Mouse (Mus musculus) myocyte (in vitro differentiated cells): ENCODE data around the gene Lbp. TPM values are rescaled to one million over a fixed set of nuclear protein-coding genes. Genes with fewer than 3 reads are reported as not detected.

ENCODE experiments used
- H3K27me3 ChIP-seq: one replicate; pipeline ENCODE4 v1.6.1; 2011; ENCODE audit not compliant: control insufficient read depth, insufficient read depth, insufficient read length
- H3K36me3 ChIP-seq: one replicate; pipeline ENCODE4 v1.6.1; 2011; ENCODE audit not compliant: control insufficient read depth, insufficient read depth
- H3K4me2 ChIP-seq: one replicate; pipeline ENCODE4 v1.6.1; 2011; ENCODE audit warnings: low read depth, control low read depth
- H3K4me3 ChIP-seq: one replicate; pipeline ENCODE4 v1.5.1; 2011; ENCODE audit warnings: mild to moderate bottlenecking, control low read depth, moderate library complexity
- H3K79me2 ChIP-seq: one replicate; pipeline ENCODE4 v1.6.1; 2011; ENCODE audit not compliant: control insufficient read depth, insufficient read depth
- H3ac ChIP-seq: one replicate; pipeline ENCODE4 v1.6.1; 2011; ENCODE audit not compliant: control insufficient read depth, insufficient read length
- CEBPB ChIP-seq: IDR thresholded peaks from 2 replicates; pipeline ENCODE4 v1.6.1; 2011; ENCODE audit warnings: mild to moderate bottlenecking, moderate library complexity; ENCODE audit not compliant: poor library complexity, insufficient read depth, severe bottlenecking
- E2F4 ChIP-seq: IDR thresholded peaks from one replicate; pipeline ENCODE4 v1.6.1; 2011; ENCODE audit warnings: mild to moderate bottlenecking, control low read depth, moderate library complexity; ENCODE audit not compliant: insufficient read depth
- MAX ChIP-seq: IDR thresholded peaks from one replicate; pipeline ENCODE4 v1.6.1; 2011; ENCODE audit warnings: low read depth, mild to moderate bottlenecking, control low read depth
- MYOD1 ChIP-seq, 3 experiments: IDR thresholded peaks; one replicate each; pipeline ENCODE4 v1.6.1; 2011; ENCODE audit warnings: control low read depth in 2 of 3, low read depth in 2 of 3, mild to moderate bottlenecking in 2 of 3, moderate library complexity in 1 of 3; ENCODE audit not compliant: insufficient read length in 2 of 3, control insufficient read depth in 1 of 3
- MYOG ChIP-seq, 3 experiments: IDR thresholded peaks; one replicate each; pipeline ENCODE4 v1.6.1; 2011; ENCODE audit warnings: control low read depth in 2 of 3, low read depth in 2 of 3, mild to moderate bottlenecking in 2 of 3; ENCODE audit not compliant: insufficient read length in 2 of 3, control insufficient read depth in 1 of 3, insufficient read depth in 1 of 3
- POLR2A ChIP-seq: IDR thresholded peaks from one replicate; pipeline ENCODE4 v1.6.1; 2011; ENCODE audit warnings: low read depth, mild to moderate bottlenecking, control low read depth, moderate library complexity; ENCODE audit not compliant: insufficient read length
- POLR2AphosphoS2 ChIP-seq: IDR thresholded peaks from one replicate; pipeline ENCODE4 v1.6.1; 2011; ENCODE audit warnings: low read depth, control low read depth; ENCODE audit not compliant: insufficient read length
- REST ChIP-seq: IDR thresholded peaks from one replicate; pipeline ENCODE4 v1.6.1; 2011; ENCODE audit warnings: mild to moderate bottlenecking, control low read depth, moderate library complexity; ENCODE audit not compliant: insufficient read depth, insufficient read length
- SRF ChIP-seq: IDR thresholded peaks from one replicate; pipeline ENCODE4 v1.6.1; 2011; ENCODE audit warnings: low read depth; ENCODE audit not compliant: control insufficient read depth, insufficient read length
- TCF12 ChIP-seq: IDR thresholded peaks from one replicate; pipeline ENCODE4 v1.6.1; 2011; ENCODE audit warnings: mild to moderate bottlenecking, control low read depth; ENCODE audit not compliant: poor library complexity, insufficient read depth, severe bottlenecking
- TCF3 ChIP-seq: IDR thresholded peaks from one replicate; pipeline ENCODE4 v1.6.1; 2011; ENCODE audit warnings: low read depth, control low read depth; ENCODE audit not compliant: insufficient read length
- USF1 ChIP-seq: IDR thresholded peaks from one replicate; pipeline ENCODE4 v1.6.1; 2011; ENCODE audit warnings: low read depth, mild to moderate bottlenecking, control low read depth, moderate library complexity
- polyA plus RNA-seq: library from polyadenylated mRNA; unstranded; fragments of >200 nt; fragmentation: generic; extraction: Trizol; gene quantifications from one replicate; pipeline ENCODE4 v1.2.1, GENCODE M21; 2012; ENCODE audit warnings: missing spikeins

The Lbp gene
- polyA plus RNA-seq, 1 experiment, result 0.11 TPM

GRCm38 (mm10) chr2:158270017-158270416 is 36.3 kb upstream of the Lbp start:
- peaks cover 38% of the 10 kb centered on the region for H3K27me3 ChIP-seq
- no peaks in the 10 kb centered on the region for H3K36me3 ChIP-seq
- H3ac ChIP-seq, result no peak overlapping the region
- TF ChIP-seq TCF12, result no peak
- no peak for TF ChIP-seq POLR2A
- no peak for TF ChIP-seq CEBPB
- TF ChIP-seq USF1, result peak; percentile 22
- no peak for TF ChIP-seq TCF3
- TF ChIP-seq POLR2AphosphoS2, result no peak
- H3K4me3 ChIP-seq, result no peak overlapping the region
- H3K79me2 ChIP-seq, result no peaks in the 10 kb centered on the region
- H3K4me2 ChIP-seq, result no peak overlapping the region

- TF ChIP-seq MYOD1 (IDR thresholded peaks at IDR 0.05; ENCODE audit: control insufficient read depth in 1 of 3, insufficient read length in 2 of 3, low read depth in 2 of 3) (no peak), CEBPB (no peak)
- H3K27me3 ChIP-seq, result peaks cover 27% of the 10 kb centered on the region
- no peaks in the 10 kb centered on the region for H3K36me3 ChIP-seq
- H3K4me2 ChIP-seq, result no peak overlapping the region
- no peaks in the 10 kb centered on the region for H3K79me2 ChIP-seq
- no peak overlapping the region for H3K4me3 ChIP-seq
- H3ac ChIP-seq, result no peak overlapping the region
These were observed 32.6 kb upstream of the Lbp start for GRCm38 (mm10) chr2:158273646-158274045.

- H3K4me3 ChIP-seq, result no peak overlapping the region
- H3K36me3 ChIP-seq, result no peaks in the 10 kb centered on the region
- no peak overlapping the region for H3ac ChIP-seq
- H3K27me3 ChIP-seq, result peaks cover 13% of the 10 kb centered on the region
- TF ChIP-seq MAX (no peak), TCF3 (no peak), SRF (no peak), MYOD1 (IDR thresholded peaks at IDR 0.05; ENCODE audit: control insufficient read depth in 1 of 3, insufficient read length in 2 of 3, low read depth in 2 of 3) (no peak), TCF12 (no peak), MYOG (IDR thresholded peaks at IDR 0.05; ENCODE audit: control insufficient read depth in 1 of 3, insufficient read depth in 1 of 3, insufficient read length in 2 of 3, low read depth in 2 of 3) (no peak), USF1 (no peak), POLR2AphosphoS2 (no peak), E2F4 (no peak), POLR2A (no peak), REST (no peak), CEBPB (no peak)
- no peak overlapping the region for H3K4me2 ChIP-seq
- H3K79me2 ChIP-seq, result no peaks in the 10 kb centered on the region
These were observed 30.9 kb upstream of the Lbp start for GRCm38 (mm10) chr2:158275349-158275748.

GRCm38 (mm10) chr2:158275811-158276210 is 30.5 kb upstream of the Lbp start:
- Histone ChIP-seq H3K79me2 (no peaks in the 10 kb centered on the region), H3ac (no peak overlapping the region), H3K4me3 (no peak overlapping the region), H3K27me3 (peaks cover 10% of the 10 kb centered on the region), H3K36me3 (no peaks in the 10 kb centered on the region), H3K4me2 (no peak overlapping the region)
- TF ChIP-seq TCF3, result no peak
- no peak for TF ChIP-seq REST
- TF ChIP-seq POLR2AphosphoS2, result no peak
- TF ChIP-seq TCF12, result no peak
- TF ChIP-seq E2F4, result no peak

- H3K4me3 ChIP-seq, result no peak overlapping the region
- TF ChIP-seq REST (no peak), POLR2AphosphoS2 (no peak), CEBPB (no peak), MYOG (IDR thresholded peaks at IDR 0.05; ENCODE audit: control insufficient read depth in 1 of 3, insufficient read depth in 1 of 3, insufficient read length in 2 of 3, low read depth in 2 of 3) (peak in 1 of 3 experiments; percentile 1), E2F4 (no peak), MYOD1 (IDR thresholded peaks at IDR 0.05; ENCODE audit: control insufficient read depth in 1 of 3, insufficient read length in 2 of 3, low read depth in 2 of 3) (no peak)
- peaks cover 7% of the 10 kb centered on the region for H3K27me3 ChIP-seq
- no peaks in the 10 kb centered on the region for H3K36me3 ChIP-seq
- H3K79me2 ChIP-seq, result no peaks in the 10 kb centered on the region
- no peak overlapping the region for H3K4me2 ChIP-seq
- H3ac ChIP-seq, result no peak overlapping the region
These were observed 29.8 kb upstream of the Lbp start for GRCm38 (mm10) chr2:158276451-158276850.

- H3K36me3 ChIP-seq, result no peaks in the 10 kb centered on the region
These were observed 29.4 kb upstream of the Lbp start for GRCm38 (mm10) chr2:158276878-158277277.

More at GRCm38 (mm10) chr2:158276878-158277277, 29.4 kb upstream of the Lbp start:
- Histone ChIP-seq H3ac (no peak overlapping the region), H3K79me2 (no peaks in the 10 kb centered on the region), H3K4me3 (no peak overlapping the region), H3K27me3 (peaks cover 2% of the 10 kb centered on the region), H3K4me2 (no peak overlapping the region)
- TF ChIP-seq MYOG (IDR thresholded peaks at IDR 0.05; ENCODE audit: control insufficient read depth in 1 of 3, insufficient read depth in 1 of 3, insufficient read length in 2 of 3, low read depth in 2 of 3), result peak in 1 of 3 experiments; percentile 1
- TF ChIP-seq USF1, result peak; percentile 4
- TF ChIP-seq E2F4, result no peak
- TF ChIP-seq MYOD1 (IDR thresholded peaks at IDR 0.05; ENCODE audit: control insufficient read depth in 1 of 3, insufficient read length in 2 of 3, low read depth in 2 of 3), result no peak
